Mouse (Mus musculus): ENCODE results near the gene Wiz.

- TF ChIP-seq POLR2A (IDR thresholded peaks at IDR 0.05; ENCODE audit: control insufficient read depth, low read depth, low read length) = no peak
- no peak for TF ChIP-seq CTCF (IDR thresholded peaks at IDR 0.05; ENCODE audit: control insufficient read depth, insufficient read depth, insufficient replicate concordance, low read depth, low read length)
These were observed 37.5 kb downstream of the Wiz start for GRCm38 (mm10) chr17:32351726-32352125.
